Mouse (Mus musculus) embryonic stem cell, embryonic (primary cell): ENCODE data around the gene Dusp28.

Experiments used
- CTCF ChIA-PET, 4 experiments: fragments of 300-600 bp in 2 of 4; fragments of 350-600 bp in 2 of 4; sonication (Branson Sonifier 250); formaldehyde crosslinking; loops; one replicate each; lab custom pipeline; 2022; ENCODE audit warnings: inconsistent platforms in 2 of 4; lab: Charles Lee
- POLR2A ChIA-PET, 4 experiments: fragments of 300-600 bp in 2 of 4; fragments of 350-600 bp in 2 of 4; sonication (Branson Sonifier 250); formaldehyde crosslinking; loops; one replicate each; lab custom pipeline; 2022; ENCODE audit warnings: antibody characterized with exemption in 4 of 4, inconsistent platforms in 1 of 4; lab: Charles Lee

Gene Dusp28

GRCm38 (mm10) chr1:92919151-92919550 is 12.4 kb downstream of the Dusp28 start:
- CTCF ChIA-PET: no interaction called here
- POLR2A ChIA-PET: interaction anchor here in 3 of 4 experiments (0.6 to 5.0 kb wide), 14 partner anchors 9 to 592 kb away, joined by 3 to 69 read pairs (median 4); partner anchors contain the start of genes Capn10 (in 2 of the 3), Ankmy1 (in 1 of the 3), Dusp28 (in 1 of the 3) and Farp2 (in 1 of the 3)

GRCm38 (mm10) chr1:92919775-92920174 is 13.0 kb downstream of the Dusp28 start:
- ChIA-PET CTCF (interaction anchor here in 1 of 4 experiments (1.6 kb wide), 1 partner anchor 223 kb away, joined by 3 read pairs; no protein-coding TSS in a partner anchor), POLR2A (interaction anchor here in 3 of 4 experiments (0.6 to 5.0 kb wide), 15 partner anchors 9 to 592 kb away, joined by 3 to 69 read pairs (median 4); partner anchors contain the start of genes Capn10 (in 2 of the 3), Ankmy1 (in 1 of the 3), Dusp28 (in 1 of the 3) and Farp2 (in 1 of the 3))

DNA sequence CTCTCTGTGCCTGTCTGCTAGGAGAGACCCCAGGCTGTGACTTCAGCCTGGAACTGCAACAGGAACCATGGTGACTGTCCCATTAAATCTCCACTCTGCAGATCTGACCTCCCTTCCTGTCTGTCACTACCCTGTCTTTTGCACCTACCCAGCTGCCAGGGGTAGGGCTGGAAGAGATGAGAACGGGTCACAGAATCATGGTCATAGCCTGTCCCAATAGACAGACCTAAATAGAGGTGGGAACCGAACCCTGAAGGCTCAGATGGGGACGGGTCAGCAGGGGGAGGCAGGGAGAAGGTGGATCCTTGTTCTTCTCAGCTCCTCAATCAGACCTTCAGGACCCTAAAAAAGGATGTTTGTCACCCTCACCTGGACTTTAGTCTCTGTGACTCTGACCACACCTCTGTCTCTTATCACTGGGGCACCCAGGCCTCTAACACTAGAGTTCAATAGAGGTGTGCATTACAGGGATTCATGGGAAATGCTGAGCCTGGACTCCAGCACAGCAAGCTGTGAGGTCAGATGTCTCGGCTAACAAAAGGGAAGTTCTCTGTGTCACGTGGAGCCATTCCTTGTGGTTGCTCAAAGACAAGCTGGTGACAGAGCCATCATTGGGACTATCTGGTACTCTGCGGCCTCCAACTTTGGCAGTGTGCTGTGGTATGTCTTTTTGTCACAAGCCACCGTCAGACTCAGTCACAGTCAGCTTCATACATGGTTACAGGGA is 13.9 kb downstream of the Dusp28 start:
- ChIA-PET CTCF (interaction anchor here in 2 of 4 experiments (0.5 to 1.6 kb wide), 2 partner anchors 224 to 1527 kb away, joined by 3 to 5 read pairs; no protein-coding TSS in a partner anchor), POLR2A (interaction anchor here in 3 of 4 experiments (0.8 to 5.0 kb wide), 14 partner anchors 8 to 489 kb away, joined by 3 to 69 read pairs (median 3); partner anchors contain the start of genes Capn10 (in 2 of the 3), Dusp28 (in 2 of the 3), Ankmy1 (in 1 of the 3) and Cops9 (in 1 of the 3))

DNA sequence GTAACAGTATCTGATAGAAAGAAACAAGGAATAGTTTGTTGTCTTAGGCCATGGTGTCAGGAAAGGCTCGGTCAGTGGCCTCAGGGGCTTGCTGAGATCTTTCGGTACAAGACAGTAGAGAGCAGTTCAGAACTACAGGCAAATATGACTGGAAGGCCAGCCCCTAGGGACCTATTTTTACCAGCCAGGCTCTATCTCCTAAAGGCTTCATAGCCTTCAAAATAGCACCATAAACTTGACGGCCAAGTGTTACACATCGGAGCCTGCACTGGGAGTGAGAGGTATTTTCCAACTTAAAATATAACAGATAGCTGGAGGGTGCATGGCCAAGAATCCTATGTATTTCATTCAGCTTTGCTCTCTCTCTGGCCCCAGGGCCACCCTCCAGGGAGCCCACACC is 14.7 kb downstream of the Dusp28 start:
- ChIA-PET CTCF (interaction anchor here in 2 of 4 experiments (0.5 to 1.6 kb wide), 2 partner anchors 225 to 1528 kb away, joined by 3 to 5 read pairs; no protein-coding TSS in a partner anchor), POLR2A (interaction anchor here in 3 of 4 experiments (0.8 to 5.0 kb wide), 8 partner anchors 8 to 280 kb away, joined by 3 to 69 read pairs (median 4); partner anchors contain the start of genes Dusp28 (in 2 of the 3), Capn10 (in 1 of the 3), Cops9 (in 1 of the 3) and Rnpepl1 (in 1 of the 3))

GRCm38 (mm10) chr1:92930171-92930706 is 23.5 kb downstream of the Dusp28 start:
- ChIA-PET CTCF (no interaction called here), POLR2A (interaction anchor here in 1 of 4 experiments (1.1 to 1.4 kb wide), 2 partner anchors 9 to 18 kb away, joined by 3 to 4 read pairs; no protein-coding TSS in a partner anchor)

- ChIA-PET CTCF (interaction anchor here in 3 of 4 experiments (0.6 to 2.9 kb wide), 4 partner anchors 26 to 118 kb away, joined by 3 to 15 read pairs (median 4); partner anchors contain the start of gene Dusp28 (in 1 of the 3)), POLR2A (interaction anchor here in 3 of 4 experiments (0.7 to 3.5 kb wide), 14 partner anchors 9 to 578 kb away, joined by 3 to 26 read pairs (median 4); partner anchors contain the start of genes Dusp28 (in 1 of the 3), Farp2 (in 1 of the 3), Gpr35 (in 1 of the 3) and Rnpepl1 (in 1 of the 3))
Observed at GRCm38 (mm10) chr1:92933611-92934010, 26.8 kb downstream of the Dusp28 start.

GRCm38 (mm10) chr1:92934182-92934827 is 27.5 kb downstream of the Dusp28 start, which contains the start of gene Capn10:
TSS of gene Capn10 (plus strand) at chr1:92934376.
- CTCF ChIA-PET: interaction anchor here in 2 of 4 experiments (0.6 to 2.9 kb wide), 4 partner anchors 15 to 84 kb away, joined by 3 to 15 read pairs (median 4); partner anchors contain the start of genes Dusp28 (in 1 of the 2) and Rnpepl1 (in 1 of the 2)

DNA sequence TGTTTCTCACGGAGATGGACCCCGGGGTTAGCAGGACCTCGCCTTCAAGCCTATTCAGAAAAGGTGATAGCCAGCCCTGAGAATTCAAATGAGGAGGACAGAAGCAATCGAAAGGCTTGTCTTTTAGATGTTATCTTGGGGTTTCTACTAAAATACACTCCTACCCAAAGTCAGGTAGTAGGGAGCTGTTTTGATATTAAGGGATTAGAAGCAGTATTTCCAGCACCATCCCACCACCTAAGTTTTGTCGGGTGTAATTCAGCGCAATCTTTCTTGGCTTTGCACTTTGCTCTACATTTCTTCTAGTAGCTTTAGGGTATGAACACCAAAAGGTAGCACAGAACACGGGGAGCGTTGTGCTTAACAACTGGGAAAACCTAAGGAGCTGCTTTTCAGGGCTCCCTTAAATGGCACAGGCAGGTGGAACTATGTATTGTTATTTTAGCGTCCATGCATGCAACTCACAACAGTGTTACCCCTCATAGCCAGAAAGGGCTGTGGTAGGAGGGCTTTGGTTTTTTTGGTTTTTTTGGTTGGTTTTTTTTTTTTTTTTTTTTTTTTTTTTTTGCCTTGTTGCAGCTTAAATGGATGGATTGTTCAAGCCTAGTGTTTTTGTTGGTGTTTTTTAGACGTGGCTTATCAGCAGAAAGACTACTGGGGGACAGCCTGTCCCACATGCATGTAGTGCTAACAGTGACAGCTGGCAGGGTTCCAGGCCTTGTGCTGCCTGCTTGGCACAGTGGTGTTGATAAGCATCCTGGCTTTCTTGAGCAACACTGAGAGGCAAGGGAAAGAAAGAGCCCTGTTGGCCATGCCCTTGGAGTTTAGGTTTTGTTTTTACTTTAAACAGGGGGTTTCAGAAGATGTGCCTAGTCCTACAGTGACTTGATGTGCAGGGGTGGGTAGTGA is 28.5 kb downstream of the Dusp28 start:
- ChIA-PET CTCF (interaction anchor here in 3 of 4 experiments (0.5 to 2.9 kb wide), 6 partner anchors 14 to 292 kb away, joined by 3 to 15 read pairs (median 4); partner anchors contain the start of genes Dusp28 (in 1 of the 3) and Rnpepl1 (in 1 of the 3)), POLR2A (interaction anchor here in 3 of 4 experiments (0.6 to 3.5 kb wide), 23 partner anchors 10 to 577 kb away, joined by 3 to 26 read pairs (median 4); partner anchors contain the start of genes Dusp28 (in 2 of the 3), Rnpepl1 (in 2 of the 3), Ankmy1 (in 1 of the 3) and Farp2 (in 1 of the 3))

More at GRCm38 (mm10) chr1:92934182-92934827, 27.5 kb downstream of the Dusp28 start, which contains the start of gene Capn10:
- POLR2A ChIA-PET: interaction anchor here (0.6 to 3.5 kb wide), 25 partner anchors 9 to 578 kb away, joined by 3 to 26 read pairs (median 4); partner anchors contain the start of genes Dusp28 (in 2 of the 4), Rnpepl1 (in 2 of the 4), Ankmy1 (in 1 of the 4) and Farp2 (in 1 of the 4)

- ChIA-PET CTCF (interaction anchor here in 2 of 4 experiments (0.6 to 0.7 kb wide), 2 partner anchors 41 to 292 kb away, joined by 3 to 7 read pairs; no protein-coding TSS in a partner anchor), POLR2A (interaction anchor here in 2 of 4 experiments (0.6 to 1.5 kb wide), 2 partner anchors 16 to 537 kb away, joined by 3 to 4 read pairs; no protein-coding TSS in a partner anchor)
Observed at GRCm38 (mm10) chr1:92935977-92936376, 29.2 kb downstream of the Dusp28 start.

- POLR2A ChIA-PET: interaction anchor here in 3 of 4 experiments (0.6 to 2.4 kb wide), 4 partner anchors 17 to 407 kb away, joined by 3 to 8 read pairs (median 3); partner anchors contain the start of gene Pask (in 1 of the 3)
Observed at GRCm38 (mm10) chr1:92936467-92936866, 29.7 kb downstream of the Dusp28 start.

GRCm38 (mm10) chr1:92937797-92938196 is 31.0 kb downstream of the Dusp28 start:
- ChIA-PET POLR2A (interaction anchor here in 3 of 4 experiments (0.8 to 2.4 kb wide), 5 partner anchors 9 to 31 kb away, joined by 3 to 9 read pairs (median 3); partner anchors contain the start of gene Dusp28 (in 1 of the 3)), CTCF (interaction anchor here in 2 of 4 experiments (0.6 to 1.0 kb wide), 3 partner anchors 12 to 31 kb away, joined by 3 to 4 read pairs (median 3); partner anchors contain the start of gene Dusp28 (in 1 of the 2))

More at GRCm38 (mm10) chr1:92936467-92936866, 29.7 kb downstream of the Dusp28 start:
- CTCF ChIA-PET: interaction anchor here in 2 of 4 experiments (0.6 to 0.7 kb wide), 3 partner anchors 41 to 518 kb away, joined by 3 to 5 read pairs (median 3); no protein-coding TSS in a partner anchor

DNA sequence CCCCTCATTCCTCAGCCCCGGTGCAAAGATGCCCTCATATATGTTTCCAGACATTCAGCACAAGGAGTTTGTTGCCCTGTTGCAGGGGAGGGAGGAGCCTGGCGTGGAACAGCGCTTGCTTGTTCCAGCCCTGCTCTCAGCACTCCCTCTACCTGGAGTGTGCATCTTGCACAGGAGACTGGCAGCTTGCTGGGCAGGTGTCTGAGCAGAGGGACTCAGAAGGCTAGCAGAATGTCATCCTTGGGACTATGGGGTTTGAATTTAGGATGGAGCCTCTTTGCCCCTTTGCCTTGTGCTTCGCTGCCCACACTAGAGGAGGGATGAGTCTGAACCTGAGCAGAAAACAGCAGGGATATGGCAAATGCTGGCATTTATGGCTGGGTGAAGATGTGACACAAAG is 33.0 kb downstream of the Dusp28 start:
- POLR2A ChIA-PET: interaction anchor here in 1 of 4 experiments (0.6 kb wide), 1 partner anchor 144 kb away, joined by 4 read pairs; no protein-coding TSS in a partner anchor
- CTCF ChIA-PET: interaction anchor here in 1 of 4 experiments (2.7 kb wide), 1 partner anchor 9 kb away, joined by 9 read pairs; no protein-coding TSS in a partner anchor

DNA sequence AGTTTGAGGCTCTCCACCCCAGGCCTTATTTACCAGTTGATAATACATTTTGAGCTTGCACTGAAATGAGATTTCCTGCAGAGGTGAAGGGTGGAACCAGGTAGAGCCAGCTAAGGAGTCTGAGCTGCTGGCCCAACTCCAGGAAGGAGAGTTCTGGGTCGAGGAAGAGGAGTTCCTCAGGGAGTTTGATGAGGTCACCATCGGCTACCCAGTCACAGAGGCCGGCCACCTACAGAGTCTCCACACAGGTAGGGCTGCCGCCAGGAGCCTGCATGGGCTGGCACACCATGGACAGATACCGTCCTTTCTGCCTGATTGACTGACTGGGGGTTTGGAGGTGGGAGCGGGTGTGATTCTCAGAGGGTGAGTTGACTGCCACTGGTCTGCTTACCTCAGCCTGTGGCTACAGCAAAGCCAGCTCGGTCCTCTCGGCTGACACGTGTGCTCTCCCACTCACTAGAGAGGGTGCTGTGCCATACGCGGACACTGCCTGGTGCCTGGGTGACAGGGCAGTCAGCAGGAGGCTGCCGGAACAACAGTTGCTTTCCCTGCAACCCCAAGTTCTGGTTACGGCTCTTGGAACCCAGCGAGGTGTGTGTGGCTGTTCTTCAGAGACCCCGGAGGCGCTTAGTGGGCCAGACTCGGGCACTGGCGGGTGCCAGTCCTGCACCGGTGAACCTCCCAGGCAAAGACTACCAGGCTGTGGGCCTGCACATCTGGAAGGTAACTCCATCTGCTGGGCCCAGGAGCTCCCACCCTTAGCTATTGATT is 36.6 kb downstream of the Dusp28 start:
- POLR2A ChIA-PET: interaction anchor here in 1 of 4 experiments (1.1 kb wide), 2 partner anchors 10 to 31 kb away, joined by 4 read pairs; partner anchors contain the start of gene Capn10
- CTCF ChIA-PET: interaction anchor here in 2 of 4 experiments (1.2 to 1.6 kb wide), 2 partner anchors 13 kb away, joined by 4 to 5 read pairs; no protein-coding TSS in a partner anchor

- CTCF ChIA-PET: interaction anchor here in 2 of 4 experiments (0.7 to 1.7 kb wide), 5 partner anchors 8 to 804 kb away, joined by 3 to 5 read pairs (median 4); partner anchors contain the start of gene Dusp28 (in 1 of the 2)
Observed at GRCm38 (mm10) chr1:92947966-92948365, 41.2 kb downstream of the Dusp28 start.

More at GRCm38 (mm10) chr1:92947966-92948365, 41.2 kb downstream of the Dusp28 start:
- POLR2A ChIA-PET: interaction anchor here in 1 of 4 experiments (1.4 kb wide), 1 partner anchor 11 kb away, joined by 3 read pairs; no protein-coding TSS in a partner anchor
